Mouse (Mus musculus) heart, postnatal 0 days (tissue): ENCODE data around the gene Cldn13. TPM values are rescaled to one million over a fixed set of nuclear protein-coding genes. Genes with fewer than 3 reads are reported as not detected.
"Not testable (repeated sequence)": the region's sequence is repeated elsewhere in the genome, so short reads cannot be mapped to it uniquely, and the experiment has no call there.

Source experiments
- ATAC-seq: fragments of 200-750 bp; cut with Nextera tagmentation; 2 replicates; pipeline ENCODE4 v1.8.0; 2017; ENCODE audit warnings: low read depth, moderate number of reproducible peaks, moderate library complexity; ENCODE audit not compliant: insufficient read depth
- DNase-seq: peaks from one replicate; pipeline ENCODE4 v3.0.0-alpha.2; 2016; ENCODE audit warnings: low spot score
- H3K27ac ChIP-seq: fragments of 300-500 bp; sonication (generic); 2 replicates; pipeline ENCODE4 v1.5.1; 2014; ENCODE audit warnings: low read depth, mild to moderate bottlenecking
- H3K27me3 ChIP-seq: fragments of 300-500 bp; sonication (generic); 2 replicates; pipeline ENCODE4 v1.6.1; 2014; ENCODE audit warnings: low read length, mixed read lengths; ENCODE audit not compliant: control insufficient read depth, insufficient read depth
- H3K36me3 ChIP-seq: fragments of 300-500 bp; sonication (generic); replicated peaks from 2 replicates; pipeline ENCODE4 v1.6.1; 2014; ENCODE audit warnings: low read length, mixed read lengths; ENCODE audit not compliant: control insufficient read depth, insufficient read depth
- H3K4me1 ChIP-seq: fragments of 300-500 bp; sonication (generic); 2 replicates; pipeline ENCODE4 v1.6.1; 2014; ENCODE audit warnings: antibody characterized with exemption; ENCODE audit not compliant: control insufficient read depth, insufficient read depth
- H3K4me2 ChIP-seq: fragments of 300-500 bp; sonication (generic); 2 replicates; pipeline ENCODE4 v1.6.1; 2014; ENCODE audit warnings: low read depth, mild to moderate bottlenecking, low read length, moderate library complexity
- H3K4me3 ChIP-seq: fragments of 300-500 bp; sonication (generic); 2 replicates; pipeline ENCODE4 v1.5.1; 2014; ENCODE audit warnings: low read depth, low read length
- H3K9ac ChIP-seq: fragments of 300-500 bp; sonication (generic); replicated peaks from 2 replicates; pipeline ENCODE4 v1.6.1; 2014; ENCODE audit warnings: low read depth, low read length, mixed read lengths
- H3K9me3 ChIP-seq: fragments of 300-500 bp; sonication (generic); replicated peaks from 2 replicates; pipeline ENCODE4 v1.6.1; 2016; ENCODE audit warnings: low read length; ENCODE audit not compliant: control insufficient read depth
- CTCF ChIP-seq: IDR thresholded peaks from 2 replicates; pipeline ENCODE4 v1.5.1; 2016; ENCODE audit warnings: antibody characterized with exemption, control low read depth, low read depth
- EP300 ChIP-seq: IDR thresholded peaks from 2 replicates; pipeline ENCODE4 v1.6.1; 2016; ENCODE audit warnings: antibody characterized with exemption, low read depth
- WGBS: fragments of 180-500 bp; shearing (Covaris S2); extraction: QIAGEN DNeasy Blood & Tissue Kit; methylation state at CpG from one replicate; pipeline ENCODE4 v1.1.7; 2014; 5-methylcytosine and 5-hydroxymethylcytosine counted together
- polyA plus RNA-seq: library from polyadenylated mRNA; unstranded; fragments of >200 nt; fragmentation: Nextera tagmentation; extraction: Ambion mirVana; gene quantifications from 2 replicates; pipeline ENCODE4 v1.2.1, GENCODE M21; 2015
- total RNA-seq: library from RNA; depleted of rRNA; stranded (reverse); fragments of >200 nt; gene quantifications from 2 replicates; pipeline ENCODE4 v1.2.3, GENCODE M21; 2014; ENCODE audit warnings: low replicate concordance

The Cldn13 gene
- total and polyA plus RNA-seq, 2 experiments from 2014 or later, result 0.18 TPM; not detected in 1

GRCm38 (mm10) chr5:134946063-134946856, 30.9 kb upstream of the Cldn13 start:
- no peaks in the 10 kb centered on the region for H3K36me3 ChIP-seq
- TF ChIP-seq CTCF (no peak), EP300 (no peak)
- peak overlapping the region; percentile 11; the same call in 1 of the 2 replicates for H3K4me3 ChIP-seq
- no peak overlapping the region for H3K9ac ChIP-seq
- no peaks in the 10 kb centered on the region for H3K9me3 ChIP-seq
- no peak for DNase-seq
- peaks cover 7% of the 10 kb centered on the region; the same call in 1 of the 2 replicates for H3K4me1 ChIP-seq
- ATAC-seq, result no peak
- peaks cover 16% of the 10 kb centered on the region for H3K27me3 ChIP-seq
- H3K27ac ChIP-seq, result peak overlapping the region; percentile 5; the same call in 1 of the 2 replicates
- 31% methylated on average over 43 of the region's 43 CpGs for WGBS
- H3K4me2 ChIP-seq, result no peak overlapping the region

GRCm38 (mm10) chr5:134945266-134945959, 30.1 kb upstream of the Cldn13 start:
- TF ChIP-seq EP300, result no peak
- TF ChIP-seq CTCF, result no peak
- H3K27me3 ChIP-seq, result peaks cover 16% of the 10 kb centered on the region
- peaks cover 6% of the 10 kb centered on the region; the same call in 1 of the 2 replicates for H3K4me1 ChIP-seq
- H3K4me2 ChIP-seq, result no peak overlapping the region; the same call in 1 of the 2 replicates
- H3K9me3 ChIP-seq, result no peaks in the 10 kb centered on the region
- DNase-seq (no peak), ATAC-seq (no peak)
- H3K9ac ChIP-seq, result no peak overlapping the region
- WGBS, result 58% methylated on average over 17 of the region's 19 CpGs
- no peaks in the 10 kb centered on the region for H3K36me3 ChIP-seq
- H3K4me3 ChIP-seq, result peak overlapping the region; percentile 11; the same call in 1 of the 2 replicates
- H3K27ac ChIP-seq, result no peak overlapping the region

- Histone ChIP-seq H3K36me3 (no peaks in the 10 kb centered on the region), H3K4me1 (peaks cover 6% of the 10 kb centered on the region; the same call in 1 of the 2 replicates), H3K9me3 (no peaks in the 10 kb centered on the region), H3K27ac (no peak overlapping the region), H3K9ac (no peak overlapping the region), H3K4me2 (no peak overlapping the region), H3K4me3 (no peak overlapping the region), H3K27me3 (peaks cover 16% of the 10 kb centered on the region)
- DNase-seq (no peak), ATAC-seq (peak; percentile 25; the same call in 1 of the 2 replicates)
- WGBS, result 55% methylated on average over 5 of the region's 5 CpGs
- TF ChIP-seq EP300, result no peak
- TF ChIP-seq CTCF, result no peak
Measured at GRCm38 (mm10) chr5:134944179-134944578, 28.9 kb upstream of the Cldn13 start.

DNA sequence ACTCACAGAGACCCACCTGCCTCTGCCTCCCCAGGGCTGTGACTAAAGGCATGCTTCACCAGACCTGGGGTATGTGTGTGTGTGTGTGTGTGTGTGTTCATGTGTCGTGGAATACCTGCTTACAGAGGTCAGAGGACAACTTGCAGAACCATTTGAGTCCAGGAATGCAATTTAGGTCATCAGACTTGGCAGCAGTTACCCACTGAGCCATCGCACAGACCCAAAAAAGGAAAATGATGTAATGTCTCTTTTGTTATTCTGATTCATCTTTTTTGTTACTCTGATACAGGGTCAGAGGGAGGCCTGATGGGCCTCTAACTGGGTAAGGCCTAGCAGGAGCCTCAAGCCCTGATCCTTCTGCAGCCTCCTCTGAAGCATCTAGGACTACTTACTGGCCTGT, 27.4 kb upstream of the Cldn13 start:
- WGBS, result 37% methylated on average over 2 of the region's 2 CpGs

DNA sequence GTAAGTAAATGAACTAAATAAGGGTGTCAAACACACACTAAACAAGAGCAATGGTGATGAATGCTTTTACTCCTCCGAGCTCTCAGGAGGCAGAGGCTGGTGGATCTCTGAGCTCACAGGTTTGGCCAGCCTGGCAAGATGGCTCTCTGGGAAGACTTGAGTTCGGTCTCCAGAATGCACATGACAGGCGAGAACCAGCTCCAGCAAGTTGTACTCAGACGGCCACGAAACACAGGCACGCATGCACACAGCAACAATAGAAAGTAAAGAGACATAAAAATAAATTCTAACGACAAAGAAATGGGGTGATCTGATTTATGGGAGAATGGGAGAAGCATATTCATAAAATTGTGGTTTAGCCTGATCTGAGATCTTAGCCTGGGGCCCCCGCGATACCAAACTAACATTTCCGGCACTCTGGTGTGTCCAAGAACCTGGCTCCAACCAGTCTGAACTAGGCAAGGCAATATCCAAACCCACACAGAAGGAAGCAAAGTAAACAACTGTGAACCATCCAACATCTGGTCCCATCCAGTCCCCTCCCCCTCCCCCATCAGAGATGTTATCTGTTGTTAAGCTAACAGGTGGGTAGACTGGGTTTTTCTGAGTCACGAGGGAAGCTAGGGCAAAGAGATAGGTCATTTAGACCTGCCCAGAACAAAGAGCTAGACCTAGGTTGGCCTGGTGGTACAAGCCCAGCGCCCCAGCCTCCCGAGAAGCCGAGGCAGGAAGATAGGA, 26.3 kb upstream of the Cldn13 start:
- Histone ChIP-seq H3K36me3 (no peaks in the 10 kb centered on the region), H3K4me2 (no peak overlapping the region), H3K9ac (no peak overlapping the region), H3K4me1 (no peaks in the 10 kb centered on the region), H3K27ac (peak overlapping the region; percentile 28; the same call in 1 of the 2 replicates), H3K4me3 (no peak overlapping the region), H3K27me3 (peaks cover 11% of the 10 kb centered on the region; the same call in 1 of the 2 replicates), H3K9me3 (no peaks in the 10 kb centered on the region)
- no peak for TF ChIP-seq CTCF
- TF ChIP-seq EP300, result no peak
- ATAC-seq (no peak), DNase-seq (no peak)
- 80% methylated on average over 14 of the region's 14 CpGs for WGBS

More for the DNA sequence above, 27.4 kb upstream of the Cldn13 start:
- Histone ChIP-seq H3K9me3 (no peaks in the 10 kb centered on the region), H3K9ac (no peak overlapping the region), H3K4me3 (no peak overlapping the region), H3K36me3 (no peaks in the 10 kb centered on the region), H3K27me3 (peaks cover 16% of the 10 kb centered on the region), H3K27ac (no peak overlapping the region), H3K4me1 (peaks cover 6% of the 10 kb centered on the region; the same call in 1 of the 2 replicates), H3K4me2 (no peak overlapping the region)
- no peak for DNase-seq
- no peak for TF ChIP-seq CTCF
- no peak for TF ChIP-seq EP300
- ATAC-seq, result 0 out of 2 replicates have a peak, but pooled peaks have one; percentile 27

DNA sequence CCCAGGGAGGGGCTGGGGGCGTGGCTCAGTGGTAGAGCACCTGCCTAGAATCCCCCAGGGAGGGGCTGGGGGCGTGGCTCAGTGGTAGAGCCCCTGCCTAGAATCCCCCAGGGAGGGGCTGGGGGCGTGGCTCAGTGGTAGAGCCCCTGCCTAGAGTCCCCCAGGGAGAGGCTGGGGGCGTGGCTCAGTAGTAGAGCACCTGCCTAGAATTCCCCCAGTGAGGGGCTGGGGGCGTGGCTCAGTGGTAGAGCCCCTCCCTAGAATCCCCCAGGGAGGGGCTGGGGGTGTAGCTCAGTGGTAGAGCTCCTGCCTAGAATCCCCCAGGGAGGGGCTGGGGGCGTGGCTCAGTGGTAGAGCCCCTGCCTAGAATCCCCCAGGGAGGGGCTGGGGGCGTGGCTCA, 24.2 kb upstream of the Cldn13 start:
- H3K9me3 ChIP-seq, H3K4me1 ChIP-seq, H3K4me2 ChIP-seq, H3K27me3 ChIP-seq, DNase-seq, H3K36me3 ChIP-seq, ATAC-seq, H3K9ac ChIP-seq, H3K27ac ChIP-seq, H3K4me3 ChIP-seq: not testable (repeated sequence)
- 84% methylated on average over 3 of the region's 7 CpGs for WGBS
